Mouse (Mus musculus) cerebellum, postnatal 4 days (tissue): Measurements from ENCODE around the gene Rpl41.
"Not testable (repeated sequence)": the region's sequence is repeated elsewhere in the genome, so short reads cannot be mapped to it uniquely, and the experiment has no call there.

Source experiments
- DNase-seq, 2 experiments: peaks; one replicate each; pipeline ENCODE4 v3.0.0; 2022; ENCODE audit warnings: low spot score in 2 of 2, mixed read lengths in 1 of 2

Gene Rpl41

GRCm38 (mm10) chr10:128556286-128556685, 7.2 kb upstream of the Rpl41 start:
- no peak for DNase-seq

DNA sequence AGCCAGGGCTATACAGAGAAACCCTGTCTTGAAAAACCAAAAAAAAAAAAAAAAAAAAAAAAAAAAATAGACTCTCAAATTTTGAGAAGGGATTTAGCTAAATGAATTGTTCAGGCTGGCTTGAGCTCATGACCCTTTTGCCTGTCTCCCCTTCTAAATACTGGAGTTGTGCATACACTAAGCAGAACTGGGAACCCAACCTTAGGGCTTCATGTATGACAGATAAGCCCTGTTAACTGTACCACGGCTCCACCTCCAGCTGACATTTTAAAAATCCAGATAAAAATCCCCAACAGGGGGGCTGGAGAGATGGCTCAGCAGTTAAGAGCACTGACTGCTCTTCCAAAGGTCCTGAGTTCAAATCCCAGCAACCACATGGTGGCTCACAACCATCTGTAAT, 6.5 kb upstream of the Rpl41 start:
- DNase-seq: not testable (repeated sequence)

DNA sequence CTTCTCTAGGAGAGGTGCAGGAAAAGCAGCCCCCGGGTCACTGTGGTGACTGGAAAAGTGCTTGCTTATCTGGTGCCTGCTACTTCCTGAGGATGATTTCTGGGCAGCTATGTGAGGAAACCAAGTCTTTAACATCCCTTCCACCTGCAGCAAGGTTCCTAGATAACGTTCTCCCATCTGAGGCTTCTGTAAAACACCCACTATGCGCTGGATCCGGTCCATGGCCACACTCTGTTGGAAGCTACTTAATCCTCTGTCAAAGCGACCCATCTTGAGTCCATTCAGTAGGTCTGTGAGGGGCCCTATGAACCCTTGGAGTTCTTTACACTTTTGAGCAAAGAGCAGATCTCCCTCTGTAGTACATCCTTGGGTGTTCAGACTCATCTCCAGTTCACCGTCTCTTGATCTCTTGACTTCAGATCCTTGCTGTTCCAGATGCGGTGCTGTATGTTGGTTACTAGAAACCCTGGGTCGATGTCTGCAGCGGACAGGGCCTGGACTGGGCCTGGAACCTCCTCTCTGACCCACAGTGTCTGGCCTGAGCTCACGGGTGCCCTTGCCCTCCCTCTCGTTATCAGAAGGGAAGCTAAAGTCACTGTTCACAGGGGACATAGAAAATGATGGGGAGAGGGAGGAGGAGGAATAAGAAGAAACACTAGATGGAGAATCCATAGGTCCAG, 1.2 kb upstream of the Rpl41 start:
- DNase-seq: not testable (repeated sequence)

DNA sequence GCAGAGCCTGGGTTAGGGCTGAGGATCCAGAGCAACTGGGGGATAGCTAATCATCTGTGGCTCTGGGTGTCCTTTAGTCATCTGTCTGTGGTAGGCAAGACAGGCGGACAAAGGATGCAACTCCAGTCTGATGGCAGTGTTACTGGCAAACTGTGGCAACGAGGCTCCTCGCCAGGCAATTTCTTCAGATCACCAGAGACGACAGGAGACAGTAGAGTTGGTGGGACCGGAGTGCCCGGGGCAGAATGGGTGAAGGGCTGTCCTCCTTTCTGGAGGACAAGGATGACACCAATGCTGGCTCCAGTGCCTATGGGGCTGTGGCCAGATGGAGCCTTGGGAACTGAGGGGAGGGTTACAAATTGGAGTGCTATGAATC, 565 bp upstream of the Rpl41 start:
- DNase-seq: peak in 1 of 2 experiments; percentile 18

GRCm38 (mm10) chr10:128548051-128548791, 884 bp downstream of the Rpl41 start:
- not testable (repeated sequence) for DNase-seq

- peak; percentile 81 to 86 for DNase-seq
Observed at GRCm38 (mm10) chr10:128547361-128548032, 1.6 kb downstream of the Rpl41 start, which contains the start of gene Zc3h10. TSS of gene Zc3h10 (minus strand) at chr10:128547774.

DNA sequence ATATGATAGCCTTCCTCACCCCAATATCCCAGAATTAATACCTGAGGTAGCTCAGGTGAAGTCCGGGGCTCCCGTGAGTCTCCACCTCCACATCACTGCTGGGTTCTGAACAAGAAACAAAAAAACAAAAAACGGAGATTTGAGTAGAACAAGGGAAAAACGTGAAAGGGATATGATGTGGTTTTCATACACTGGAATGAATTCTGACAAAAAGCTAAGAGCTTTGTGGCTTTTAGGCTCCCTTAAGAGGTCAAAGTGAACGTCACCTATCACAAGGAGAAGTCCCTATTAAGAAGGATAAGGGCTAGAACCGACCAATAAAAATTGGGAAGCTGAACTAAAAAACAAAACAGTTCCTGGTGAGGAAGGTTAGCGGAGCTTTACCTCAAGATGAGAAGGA, 2.3 kb downstream of the Rpl41 start:
- no peak for DNase-seq

GRCm38 (mm10) chr10:128546361-128546760, 2.7 kb downstream of the Rpl41 start:
- no peak for DNase-seq

DNA sequence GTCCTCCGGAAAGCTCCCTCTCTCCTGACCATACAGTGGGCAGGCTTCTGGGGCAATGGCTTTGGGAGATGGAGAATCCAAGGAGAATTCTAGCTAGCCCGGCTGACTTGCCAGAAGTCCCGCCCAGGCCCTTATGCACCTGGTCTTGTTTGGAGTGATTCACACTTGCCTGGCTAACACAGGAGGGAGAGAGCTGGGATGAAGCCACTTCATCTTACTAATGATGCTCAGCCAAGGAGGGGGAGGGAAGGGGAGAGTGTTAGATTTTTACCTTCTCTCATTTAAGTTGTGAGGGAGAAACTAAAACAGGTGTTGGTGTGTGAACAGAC, 3.6 kb downstream of the Rpl41 start:
- DNase-seq: no peak

DNA sequence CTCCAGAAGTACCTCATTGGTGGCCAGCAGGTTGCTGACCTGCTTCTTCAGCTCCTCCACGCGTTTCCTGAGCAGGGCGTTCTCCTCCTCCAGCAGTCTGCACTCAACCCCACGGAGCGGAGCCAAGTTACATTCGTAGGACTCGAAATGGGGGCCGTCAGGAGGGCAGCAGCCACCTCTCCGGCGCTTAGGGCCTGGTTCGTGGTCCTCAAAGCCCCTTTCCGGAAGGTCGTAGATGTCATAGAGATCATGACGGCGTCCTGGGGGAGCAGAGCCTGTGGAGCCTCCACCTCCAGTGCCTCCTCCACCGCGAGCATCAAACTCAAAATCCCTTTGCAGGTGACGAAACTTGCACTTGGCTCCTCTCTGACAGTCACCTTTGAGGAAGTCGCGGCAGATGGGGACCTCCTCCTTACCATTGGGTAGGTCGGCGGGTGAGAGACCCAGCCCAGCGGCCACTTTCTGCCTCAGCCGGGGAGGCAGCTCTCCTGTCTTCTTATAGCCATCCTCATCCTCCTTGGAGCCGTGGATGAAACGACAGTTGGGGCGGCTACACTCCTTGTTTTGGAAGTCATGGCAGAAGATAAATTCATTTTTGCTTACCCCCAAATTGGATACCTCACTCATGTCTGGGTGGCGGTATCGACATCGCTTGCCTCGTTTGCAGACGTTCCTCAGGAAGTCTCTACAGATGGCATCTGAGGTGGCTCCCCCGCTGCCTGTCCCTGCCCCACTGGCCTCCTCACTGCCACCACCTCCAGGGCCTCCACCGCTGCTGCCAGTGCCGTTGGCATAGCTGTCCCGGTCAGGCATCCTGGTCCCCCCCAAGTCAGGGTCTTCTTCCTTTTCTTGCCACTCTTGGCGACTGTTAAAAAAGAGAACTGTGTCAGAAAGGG, 4.2 kb downstream of the Rpl41 start:
- no peak for DNase-seq

GRCm38 (mm10) chr10:128544151-128544657, 4.9 kb downstream of the Rpl41 start:
- no peak for DNase-seq

- DNase-seq: no peak
Observed at GRCm38 (mm10) chr10:128543100-128543499, 6.0 kb downstream of the Rpl41 start.

DNA sequence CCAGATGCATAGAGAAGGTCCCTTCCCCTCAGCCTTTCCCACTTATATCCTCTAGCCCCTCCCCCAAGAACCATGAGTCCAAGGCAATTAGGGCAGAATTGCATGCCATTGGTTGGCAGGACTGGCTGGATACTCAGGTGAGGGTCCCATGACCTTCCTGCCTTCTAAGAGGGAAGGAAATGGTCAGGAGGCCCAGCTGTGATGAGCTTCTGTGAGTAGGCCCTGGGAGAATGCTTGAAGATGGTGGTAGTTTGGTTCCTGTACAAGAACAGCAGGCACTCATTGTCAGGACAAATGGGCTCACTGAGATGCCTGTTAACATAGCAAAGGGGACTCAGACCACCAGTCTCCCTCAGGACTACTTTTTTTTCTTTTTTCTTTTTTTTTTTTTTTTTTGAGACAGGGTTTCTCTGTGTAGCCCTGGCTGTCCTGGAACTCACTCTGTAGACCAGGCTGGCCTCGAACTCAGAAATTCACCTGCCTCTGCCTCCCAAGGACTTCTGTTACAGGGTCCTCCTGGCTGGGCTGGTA, 10.7 kb downstream of the Rpl41 start:
- no peak for DNase-seq

GRCm38 (mm10) chr10:128536266-128536940, 12.7 kb downstream of the Rpl41 start:
- DNase-seq: peak; percentile 67 to 81

GRCm38 (mm10) chr10:128535624-128536265, 13.4 kb downstream of the Rpl41 start:
- no peak for DNase-seq

- DNase-seq: no peak
Observed at GRCm38 (mm10) chr10:128535206-128535605, 13.9 kb downstream of the Rpl41 start.

DNA sequence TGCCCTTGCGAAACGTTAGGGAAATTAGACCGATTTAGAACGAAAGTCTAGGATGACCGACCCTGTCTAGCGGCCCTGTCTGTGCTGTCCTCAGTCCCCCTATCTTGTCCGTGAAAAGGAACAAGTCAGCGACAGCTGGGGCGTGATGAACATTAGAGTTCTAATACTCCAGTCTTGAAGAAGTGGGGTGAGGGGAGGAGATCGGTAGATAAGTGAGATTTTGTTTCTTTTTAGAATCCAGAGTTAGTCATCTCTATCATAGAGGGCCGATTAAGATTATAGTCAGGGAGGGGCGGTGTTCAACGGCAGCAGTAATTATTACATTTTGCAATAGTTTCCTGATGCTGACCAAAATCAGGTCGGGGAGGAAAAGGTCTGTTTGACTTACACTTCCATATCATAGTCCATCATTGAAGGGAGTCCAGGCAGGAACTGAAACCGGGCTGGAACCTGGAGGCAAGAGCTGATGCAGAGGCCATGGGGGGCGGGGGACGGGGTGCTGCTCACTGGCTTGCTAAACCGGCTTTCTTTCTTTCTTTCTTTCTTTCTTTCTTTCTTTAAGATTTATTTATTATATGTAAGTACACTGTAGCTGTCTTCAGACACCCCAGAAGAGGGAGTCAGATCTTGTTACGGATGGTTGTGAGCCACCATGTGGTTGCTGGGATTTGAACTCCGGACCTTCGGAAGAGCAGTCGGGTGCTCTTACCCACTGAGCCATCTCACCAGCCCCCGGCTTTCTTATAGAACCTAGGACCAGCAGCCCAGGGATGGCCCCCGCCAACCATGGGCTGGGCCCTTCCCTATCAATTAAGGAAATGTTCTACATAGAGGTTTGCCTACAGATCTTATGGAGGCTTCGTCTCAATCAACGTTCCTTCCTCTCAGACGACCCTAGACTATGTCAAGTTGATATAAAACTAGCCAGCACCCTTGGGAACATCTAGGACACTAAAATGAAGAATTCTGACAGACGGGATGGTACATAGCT, 22.4 kb downstream of the Rpl41 start:
- no peak for DNase-seq

GRCm38 (mm10) chr10:128525671-128526308, 23.3 kb downstream of the Rpl41 start, which contains the start of gene Esyt1:
TSS of gene Esyt1 (minus strand) at chr10:128525871.
- DNase-seq: peak; percentile 60 to 82
